Mouse (Mus musculus) liver, embryonic 11.5 days (tissue): ENCODE measurements around the gene Gm9745. TPM values are rescaled to one million over a fixed set of nuclear protein-coding genes. Genes with fewer than 3 reads are reported as not detected.
"Not testable (repeated sequence)": the region's sequence is repeated elsewhere in the genome, so short reads cannot be mapped to it uniquely, and the experiment has no call there.

Experiments
- ATAC-seq: fragments of 200-750 bp; cut with Nextera tagmentation; replicated peaks from 2 replicates; pipeline ENCODE4 v1.8.0; 2017; ENCODE audit warnings: moderate number of reproducible peaks, mild to moderate bottlenecking, moderate TSS enrichment, moderate library complexity; ENCODE audit not compliant: low FRiP score
- DNase-seq: peaks from one replicate; pipeline ENCODE4 v3.0.0-alpha.2; 2017; ENCODE audit warnings: low spot score
- H3K27ac ChIP-seq: fragments of 300-500 bp; sonication (generic); 2 replicates; pipeline ENCODE4 v1.5.1; 2014; ENCODE audit warnings: mild to moderate bottlenecking, low read depth, low read length, control low read depth
- H3K27me3 ChIP-seq: fragments of 300-500 bp; sonication (generic); replicated peaks from 2 replicates; pipeline ENCODE4 v1.6.1; 2014; ENCODE audit warnings: low read length, mixed read lengths; ENCODE audit not compliant: control insufficient read depth, insufficient read depth
- H3K36me3 ChIP-seq: fragments of 300-500 bp; sonication (generic); 2 replicates; pipeline ENCODE4 v1.6.1; 2014; ENCODE audit warnings: mild to moderate bottlenecking, low read length, moderate library complexity, mixed read lengths; ENCODE audit not compliant: control insufficient read depth, insufficient read depth
- H3K4me1 ChIP-seq: fragments of 300-500 bp; sonication (generic); replicated peaks from 2 replicates; pipeline ENCODE4 v1.6.1; 2014; ENCODE audit warnings: low read length, mixed read lengths; ENCODE audit not compliant: control insufficient read depth, insufficient read depth
- H3K4me2 ChIP-seq: fragments of 300-500 bp; sonication (generic); 2 replicates; pipeline ENCODE4 v1.6.1; 2014; ENCODE audit warnings: mild to moderate bottlenecking, control low read depth, moderate library complexity
- H3K4me3 ChIP-seq: fragments of 300-500 bp; sonication (generic); 2 replicates; pipeline ENCODE4 v1.5.1; 2014; ENCODE audit warnings: low read depth, low read length, control low read depth
- H3K9ac ChIP-seq: fragments of 300-500 bp; sonication (generic); 2 replicates; pipeline ENCODE4 v1.6.1; 2014; ENCODE audit warnings: low read depth, low read length, control low read depth
- H3K9me3 ChIP-seq: fragments of 300-500 bp; sonication (generic); 2 replicates; pipeline ENCODE4 v1.6.1; 2016; ENCODE audit warnings: low read length, inconsistent platforms, mixed read lengths; ENCODE audit not compliant: control insufficient read depth
- WGBS: fragments of 180-500 bp; shearing (Covaris S2); extraction: QIAGEN DNeasy Blood & Tissue Kit; methylation state at CpG from one replicate; pipeline ENCODE4 v1.1.7; 2014; 5-methylcytosine and 5-hydroxymethylcytosine counted together
- microRNA-seq: library from miRNA; unstranded; fragments of <30 nt; microRNA quantifications from one replicate; pipeline ENCODE4, GENCODE M21; 2017; ENCODE audit warnings: borderline number of aligned reads
- polyA plus RNA-seq: library from polyadenylated mRNA; unstranded; fragments of >200 nt; fragmentation: Nextera tagmentation; extraction: Ambion mirVana; gene quantifications from 2 replicates; pipeline ENCODE4 v1.2.1, GENCODE M21; 2014

Gene Gm9745
- polyA plus RNA-seq, 1 experiment from 2014 or later = not detected

GRCm38 (mm10) chr13:8941701-8942100 lies 6.3 kb downstream of the Gm9745 start:
- ATAC-seq = not testable (repeated sequence)
- WGBS = 33% methylated on average over 1 of the region's 5 CpGs

GRCm38 (mm10) chr13:8941110-8941509 lies 6.9 kb downstream of the Gm9745 start:
- H3K4me3 ChIP-seq, H3K9ac ChIP-seq, H3K27ac ChIP-seq, H3K9me3 ChIP-seq, H3K4me1 ChIP-seq, H3K4me2 ChIP-seq, H3K27me3 ChIP-seq, H3K36me3 ChIP-seq, DNase-seq: not testable (repeated sequence)
- peak; percentile 16; the same call in 1 of the 2 replicates for ATAC-seq
- WGBS = 47% methylated on average over 4 of the region's 4 CpGs

More at GRCm38 (mm10) chr13:8941701-8942100, 6.3 kb downstream of the Gm9745 start:
- not testable (repeated sequence) for H3K27me3 ChIP-seq, H3K36me3 ChIP-seq, H3K4me2 ChIP-seq, H3K27ac ChIP-seq, H3K4me1 ChIP-seq, H3K4me3 ChIP-seq, H3K9me3 ChIP-seq, H3K9ac ChIP-seq, DNase-seq

GRCm38 (mm10) chr13:8937611-8938140 lies 10.4 kb downstream of the Gm9745 start:
- not testable (repeated sequence) for H3K4me2 ChIP-seq, ATAC-seq, DNase-seq, H3K4me3 ChIP-seq, H3K27ac ChIP-seq, H3K9me3 ChIP-seq, H3K4me1 ChIP-seq, H3K9ac ChIP-seq, H3K36me3 ChIP-seq, H3K27me3 ChIP-seq
- WGBS = 72% methylated on average over 6 of the region's 6 CpGs

- Histone ChIP-seq H3K9me3 (no peaks in the 10 kb centered on the region), H3K36me3 (no peaks in the 10 kb centered on the region), H3K9ac (no peak overlapping the region), H3K4me3 (no peak overlapping the region), H3K4me1 (no peaks in the 10 kb centered on the region), H3K4me2 (no peak overlapping the region), H3K27me3 (no peaks in the 10 kb centered on the region), H3K27ac (no peak overlapping the region)
- 40% methylated on average over 2 of the region's 2 CpGs for WGBS
- ATAC-seq (peak; percentile 68), DNase-seq (no peak)
Observed at GRCm38 (mm10) chr13:8933499-8933898, 14.5 kb downstream of the Gm9745 start.

GRCm38 (mm10) chr13:8913890-8914289 lies 34.1 kb downstream of the Gm9745 start:
- H3K9me3 ChIP-seq, ATAC-seq, H3K27ac ChIP-seq, H3K9ac ChIP-seq, H3K36me3 ChIP-seq, DNase-seq, H3K27me3 ChIP-seq, H3K4me3 ChIP-seq, H3K4me2 ChIP-seq, H3K4me1 ChIP-seq: not testable (repeated sequence)
- 87% methylated on average over 8 of the region's 8 CpGs for WGBS

- H3K4me2 ChIP-seq, H3K36me3 ChIP-seq, H3K27ac ChIP-seq, H3K4me3 ChIP-seq, H3K4me1 ChIP-seq, H3K27me3 ChIP-seq, H3K9ac ChIP-seq, DNase-seq, ATAC-seq, H3K9me3 ChIP-seq: not testable (repeated sequence)
- WGBS = 81% methylated on average over 2 of the region's 2 CpGs
Observed at GRCm38 (mm10) chr13:8905986-8906385, 42.0 kb downstream of the Gm9745 start.

Small RNA genes lying within 50 kb of the gene (microRNA-seq; reads per million reads assigned to microRNA genes)
- gene Gm22750 = not detected

Other genes with a start within 250 kb of the Gm9745 start
- 17.5 and 18.0 TPM in 2 replicates for gene Wdr37, start 76.3 kb downstream of the Gm9745 start, polyA plus RNA-seq
- 91.0 and 108 TPM in 2 replicates for gene Idi1, start 62.7 kb downstream of the Gm9745 start, polyA plus RNA-seq
- 0.16 TPM in 1 of 2 replicates, not detected in the other for gene Idi2, start 4.6 kb upstream of the Gm9745 start, polyA plus RNA-seq
- 108 and 109 TPM in 2 replicates for gene Gtpbp4, start 47.9 kb upstream of the Gm9745 start, polyA plus RNA-seq
- 47.9 and 51.3 TPM in 2 replicates for gene Larp4b, start 145.7 kb upstream of the Gm9745 start, polyA plus RNA-seq